Mouse (Mus musculus) ES-Bruce4 (cell line): Measurements from ENCODE around the gene Hecw2. TPM values are rescaled to one million over a fixed set of nuclear protein-coding genes. Genes with fewer than 3 reads are reported as not detected.

ENCODE experiments used
- H3K27ac ChIP-seq: 2 replicates; pipeline ENCODE4 v1.5.1; 2012; ENCODE audit warnings: low read length, inconsistent platforms; ENCODE audit not compliant: insufficient read depth
- H3K27me3 ChIP-seq: 2 replicates; pipeline ENCODE4 v1.6.1; 2012; ENCODE audit warnings: mild to moderate bottlenecking, low read length, inconsistent platforms; ENCODE audit not compliant: control insufficient read depth, poor library complexity, insufficient read depth, severe bottlenecking
- H3K36me3 ChIP-seq: 2 replicates; pipeline ENCODE4 v1.6.1; 2012; ENCODE audit warnings: inconsistent platforms, mild to moderate bottlenecking, low read length, moderate library complexity; ENCODE audit not compliant: control insufficient read depth, poor library complexity, insufficient read depth, severe bottlenecking
- H3K4me1 ChIP-seq: one replicate; pipeline ENCODE4 v1.8.1; 2011; ENCODE audit warnings: low read length; ENCODE audit not compliant: control insufficient read depth, insufficient read depth
- H3K4me3 ChIP-seq: 2 replicates; pipeline ENCODE4 v1.5.1; 2011; ENCODE audit warnings: low read depth, mild to moderate bottlenecking, low read length
- H3K9ac ChIP-seq: 2 replicates; pipeline ENCODE4 v1.6.1; 2012; ENCODE audit warnings: low read depth, mild to moderate bottlenecking, inconsistent platforms; ENCODE audit not compliant: poor library complexity, severe bottlenecking
- H3K9me3 ChIP-seq: replicated peaks from 2 replicates; pipeline ENCODE4 v1.6.1; 2012; ENCODE audit warnings: mild to moderate bottlenecking, low read length, inconsistent platforms; ENCODE audit not compliant: control insufficient read depth, poor library complexity, insufficient read depth, severe bottlenecking
- CTCF ChIP-seq: IDR thresholded peaks from one replicate; pipeline ENCODE4 v1.8.1; 2011; ENCODE audit warnings: low read depth, low read length
- EP300 ChIP-seq: IDR thresholded peaks from 2 replicates; pipeline ENCODE4 v1.6.1; 2011; ENCODE audit warnings: low read depth, low read length; ENCODE audit not compliant: insufficient read depth
- POLR2A ChIP-seq: IDR thresholded peaks from one replicate; pipeline ENCODE4 v1.8.1; 2011; ENCODE audit warnings: low read length; ENCODE audit not compliant: insufficient read depth
- polyA plus RNA-seq: library from polyadenylated mRNA; stranded (reverse); fragments of >200 nt; gene quantifications from 2 replicates; pipeline ENCODE4 v1.2.4, GENCODE M21; 2011; ENCODE audit warnings: low read depth; ENCODE audit not compliant: missing spikeins, insufficient read depth, insufficient read length

The Hecw2 gene
- polyA plus RNA-seq, 1 experiment = 9.5 TPM

DNA sequence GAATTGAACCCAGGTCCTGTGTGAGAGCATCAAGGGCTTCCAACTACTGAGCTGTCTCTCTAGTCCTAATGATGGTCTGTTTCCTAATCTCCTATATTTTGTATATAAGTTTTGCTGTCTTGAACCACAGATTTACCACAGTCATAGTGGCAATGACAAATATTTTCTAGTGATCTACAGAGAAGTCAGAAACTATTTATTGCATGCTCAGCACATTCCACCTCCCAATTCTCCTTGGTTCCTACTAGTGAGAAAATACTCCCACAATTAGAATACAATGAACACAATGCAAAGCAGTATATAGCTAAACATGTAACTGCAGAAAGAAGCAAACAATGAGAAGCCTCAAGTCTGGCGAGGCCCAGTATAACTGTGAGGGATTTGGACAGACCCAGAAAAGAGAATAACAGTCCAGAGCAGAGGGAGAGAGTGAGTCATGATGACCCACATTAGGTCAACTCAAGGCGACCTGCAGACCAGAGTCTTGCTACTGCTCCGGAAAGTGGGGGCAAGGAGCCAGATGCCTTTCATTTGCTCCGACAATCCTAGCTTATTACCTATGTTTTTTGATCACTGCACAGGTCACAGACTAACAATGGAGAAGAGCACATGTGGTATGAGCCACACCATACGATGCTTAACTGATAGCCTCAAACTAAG is 73.8 kb downstream of the Hecw2 start:
- H3K4me3 ChIP-seq = no peak overlapping the region
- H3K9me3 ChIP-seq = no peaks in the 10 kb centered on the region
- H3K9ac ChIP-seq = no peak overlapping the region
- no peaks in the 10 kb centered on the region for H3K4me1 ChIP-seq
- TF ChIP-seq POLR2A = no peak
- H3K27ac ChIP-seq = no peak overlapping the region
- H3K36me3 ChIP-seq = no peaks in the 10 kb centered on the region
- no peaks in the 10 kb centered on the region for H3K27me3 ChIP-seq

DNA sequence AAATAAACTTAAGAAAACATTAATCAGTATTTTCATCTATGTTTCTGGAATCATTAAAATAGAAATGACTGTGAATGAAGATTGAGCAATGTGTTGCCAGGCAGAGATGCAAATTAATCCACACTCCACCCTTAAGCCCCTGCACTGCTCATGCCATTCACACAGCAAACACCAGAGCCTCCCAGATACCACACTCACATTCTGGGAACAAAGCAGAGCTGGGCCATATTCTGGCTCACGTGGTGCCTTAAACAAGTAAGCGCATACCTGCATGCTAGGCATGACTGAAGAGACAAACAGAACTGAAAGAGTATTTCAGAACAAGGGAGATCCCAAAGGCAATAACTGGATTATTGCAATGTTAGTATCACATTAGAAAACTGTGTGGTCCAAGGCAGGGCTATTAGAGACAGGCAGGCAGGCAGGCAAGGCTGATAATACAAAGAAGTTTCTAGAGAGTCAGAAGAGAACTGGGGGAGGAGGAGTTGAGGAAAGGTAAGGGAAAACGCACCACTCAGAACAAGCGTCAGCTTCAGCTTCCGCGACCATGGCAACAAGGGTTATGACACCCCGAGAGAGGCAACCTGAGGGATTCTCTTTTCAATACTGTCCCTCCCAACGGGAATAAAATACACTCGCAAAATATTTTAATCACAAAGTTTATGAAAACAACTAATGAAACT is 75.2 kb downstream of the Hecw2 start:
- Histone ChIP-seq H3K9ac (no peak overlapping the region), H3K4me3 (no peak overlapping the region), H3K27ac (no peak overlapping the region), H3K9me3 (no peaks in the 10 kb centered on the region), H3K36me3 (no peaks in the 10 kb centered on the region), H3K4me1 (no peaks in the 10 kb centered on the region), H3K27me3 (no peaks in the 10 kb centered on the region)
- no peak for TF ChIP-seq EP300
- no peak for TF ChIP-seq POLR2A
- no peak for TF ChIP-seq CTCF

DNA sequence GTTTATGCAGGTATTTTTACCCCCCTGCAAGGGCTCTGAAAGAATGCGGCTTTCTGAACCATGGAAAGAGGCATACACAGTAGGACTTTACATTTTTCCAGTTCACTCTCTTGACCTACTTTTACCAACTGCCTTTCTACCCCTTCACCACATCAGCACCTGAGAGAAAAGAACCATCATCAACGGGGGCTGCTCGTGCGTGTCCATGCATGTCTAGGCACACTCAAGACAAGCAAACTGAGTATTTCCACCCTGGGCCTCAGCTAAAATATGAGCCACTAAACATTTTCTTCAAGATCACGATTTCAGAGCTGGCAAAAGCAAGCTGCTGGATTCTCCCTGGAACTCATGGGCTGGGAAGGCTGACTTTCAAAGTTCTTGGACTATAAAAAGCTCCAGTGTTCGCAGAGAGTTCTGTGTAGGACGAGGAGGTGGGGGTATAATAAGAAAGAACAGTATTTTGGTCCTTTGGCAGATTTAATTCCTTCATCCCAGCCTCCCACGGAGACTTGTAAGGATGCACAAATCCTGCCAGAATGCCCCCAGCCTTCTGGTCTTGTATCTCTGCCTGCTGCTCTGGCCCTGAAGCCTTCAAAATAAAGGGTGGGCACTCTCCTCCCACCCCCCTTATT is 76.5 kb downstream of the Hecw2 start:
- H3K36me3 ChIP-seq = no peaks in the 10 kb centered on the region
- no peaks in the 10 kb centered on the region for H3K9me3 ChIP-seq
- no peak overlapping the region for H3K9ac ChIP-seq
- H3K4me1 ChIP-seq = no peaks in the 10 kb centered on the region
- no peak overlapping the region for H3K27ac ChIP-seq
- H3K4me3 ChIP-seq = no peak overlapping the region
- no peak for TF ChIP-seq CTCF
- no peak for TF ChIP-seq EP300
- no peak for TF ChIP-seq POLR2A
- no peaks in the 10 kb centered on the region for H3K27me3 ChIP-seq

DNA sequence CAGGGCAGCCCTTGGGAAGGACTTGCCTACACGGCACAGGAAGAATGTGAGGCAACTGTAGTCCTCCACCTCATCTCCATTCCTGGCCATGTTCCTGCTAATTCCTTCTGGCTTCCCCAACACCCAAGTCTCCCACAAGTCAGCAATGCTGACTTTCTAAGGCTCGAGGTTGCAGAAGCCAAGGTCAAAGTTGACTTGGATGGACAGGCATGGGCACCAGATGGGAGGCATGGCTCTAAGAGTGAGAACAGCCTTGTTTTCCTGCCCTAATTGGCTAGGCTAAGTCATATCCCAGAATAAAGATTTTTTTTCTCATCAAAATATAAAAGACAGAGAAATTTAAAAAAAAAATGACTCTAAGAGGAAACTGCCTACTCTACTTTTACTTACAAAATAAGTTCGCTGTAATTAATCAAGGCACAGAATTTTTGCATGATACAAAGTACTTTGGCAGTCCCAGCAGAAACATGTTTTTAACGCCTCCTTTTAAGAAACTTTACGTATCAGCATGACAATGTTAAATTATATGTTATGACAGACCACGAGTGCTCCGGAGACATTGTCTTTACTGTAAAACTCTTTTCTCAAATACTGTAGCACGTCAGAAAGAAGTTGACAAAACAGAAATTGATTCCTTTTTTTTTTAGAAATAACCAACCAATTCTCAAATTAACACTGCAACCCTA is 83.9 kb downstream of the Hecw2 start:
- H3K27ac ChIP-seq = no peak overlapping the region
- H3K4me3 ChIP-seq = no peak overlapping the region
- TF ChIP-seq POLR2A (no peak), EP300 (no peak), CTCF (no peak)

DNA sequence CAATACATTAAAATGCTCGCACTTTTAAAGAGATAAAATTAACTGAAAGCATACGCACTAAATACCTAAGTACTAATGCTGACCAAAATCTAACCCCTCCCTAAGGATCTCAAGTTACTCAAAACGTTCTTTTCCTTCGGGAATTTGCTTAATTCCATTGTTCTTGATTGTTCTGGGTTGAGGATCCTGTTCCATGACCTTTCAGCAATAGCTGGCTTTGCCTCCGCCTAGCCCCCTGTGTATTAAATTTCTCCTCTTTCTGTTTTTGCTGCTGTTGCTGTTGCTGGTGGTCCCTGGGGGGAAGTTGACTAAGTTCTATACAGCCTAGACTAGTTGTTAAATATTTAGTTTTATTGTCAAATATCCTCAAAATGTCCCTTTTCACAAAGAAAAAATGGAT is 85.7 kb downstream of the Hecw2 start:
- Histone ChIP-seq H3K27ac (no peak overlapping the region), H3K9me3 (no peaks in the 10 kb centered on the region), H3K27me3 (no peaks in the 10 kb centered on the region), H3K36me3 (no peaks in the 10 kb centered on the region), H3K4me1 (no peaks in the 10 kb centered on the region), H3K9ac (no peak overlapping the region), H3K4me3 (no peak overlapping the region)
- no peak for TF ChIP-seq CTCF
- TF ChIP-seq POLR2A = no peak
- no peak for TF ChIP-seq EP300

More for the DNA sequence above, 83.9 kb downstream of the Hecw2 start:
- H3K9me3 ChIP-seq = no peaks in the 10 kb centered on the region
- no peak overlapping the region for H3K9ac ChIP-seq
- no peaks in the 10 kb centered on the region for H3K27me3 ChIP-seq
- H3K4me1 ChIP-seq = no peaks in the 10 kb centered on the region
- no peaks in the 10 kb centered on the region for H3K36me3 ChIP-seq
